Mouse (Mus musculus): ENCODE data around the gene Nkx2-5. TPM values are rescaled to one million over a fixed set of nuclear protein-coding genes. Genes with fewer than 3 reads are reported as not detected.

Nkx2-5 gene
- polyA plus RNA-seq, 1 experiment: 2.2 TPM

DNA sequence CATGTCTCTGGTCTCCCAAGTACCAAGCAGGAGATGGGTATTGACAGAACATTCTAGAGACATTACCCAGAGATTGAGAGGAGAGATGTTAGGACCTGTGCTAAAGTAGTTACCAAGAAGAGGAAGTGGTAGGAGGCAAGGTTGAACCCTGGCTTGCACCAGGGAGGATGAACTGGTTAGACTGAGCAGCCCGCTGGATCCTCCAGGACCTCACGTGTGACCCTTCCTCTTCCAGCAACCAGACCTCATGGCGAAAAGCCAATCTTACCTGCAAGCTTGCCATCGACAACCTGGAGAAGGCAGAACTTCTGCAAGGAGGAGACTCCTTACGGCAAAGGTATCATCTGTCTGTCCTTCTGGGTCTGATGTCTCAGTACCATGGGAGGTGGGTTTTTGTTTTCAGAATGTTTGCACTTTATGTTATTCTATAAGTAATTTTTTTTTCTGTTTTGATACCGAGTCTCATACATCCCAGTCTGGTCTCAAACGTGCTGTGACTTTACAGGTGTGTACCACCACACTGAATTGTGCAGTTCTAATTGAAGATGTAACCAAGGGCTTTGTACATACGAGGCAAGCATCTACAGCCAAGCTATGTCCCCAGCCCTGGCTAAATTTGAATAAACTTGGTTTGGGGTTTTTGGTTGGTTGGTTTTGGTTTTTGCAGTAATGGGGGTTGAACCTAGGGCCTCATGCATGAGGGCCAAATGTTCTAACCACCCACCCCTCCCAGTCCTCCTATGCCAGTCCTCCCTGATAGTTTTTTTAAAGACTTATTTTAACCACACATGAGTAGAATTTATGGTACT is 55.1 kb downstream of the Nkx2-5 start:
- Histone ChIP-seq H3K79me3 (ENCODE audit: low read depth) (peaks cover 1% of the 10 kb centered on the region), H3ac (ENCODE audit: control insufficient read depth, insufficient read length, low read depth) (no peak overlapping the region), H3K4me3 (ENCODE audit: insufficient read depth, poor library complexity, severe bottlenecking) (no peak overlapping the region), H3K79me2 (ENCODE audit: control insufficient read depth, insufficient read depth) (no peaks in the 10 kb centered on the region), H3K27me3 (ENCODE audit: control insufficient read depth, insufficient read depth, insufficient read length) (no peaks in the 10 kb centered on the region), H3K36me3 (ENCODE audit: control insufficient read depth, insufficient read depth) (peaks cover 48% of the 10 kb centered on the region)
- TF ChIP-seq CEBPB (IDR thresholded peaks at IDR 0.05; ENCODE audit: low read depth) (no peak), MYOG (IDR thresholded peaks at IDR 0.05; ENCODE audit: control insufficient read depth, extremely low read depth, insufficient read length) (no peak), CTCF (IDR thresholded peaks at IDR 0.05; ENCODE audit: control insufficient read depth, insufficient read depth, insufficient read length) (no peak), FOSL1 (IDR thresholded peaks at IDR 0.05; ENCODE audit: insufficient read depth, low read length, poor library complexity, severe bottlenecking) (no peak), MAX (IDR thresholded peaks at IDR 0.05) (no peak), USF1 (IDR thresholded peaks at IDR 0.05; ENCODE audit: low read depth) (no peak), MYOD1 (IDR thresholded peaks at IDR 0.05; ENCODE audit: control insufficient read depth, insufficient read length, low read depth) (no peak)

- Histone ChIP-seq H3K79me3 (ENCODE audit: low read depth) (peaks cover 1% of the 10 kb centered on the region), H3K79me2 (ENCODE audit: control insufficient read depth, insufficient read depth) (no peaks in the 10 kb centered on the region), H3K27me3 (ENCODE audit: control insufficient read depth, insufficient read depth, insufficient read length) (no peaks in the 10 kb centered on the region), H3K4me3 (ENCODE audit: insufficient read depth, poor library complexity, severe bottlenecking) (no peak overlapping the region), H3K36me3 (ENCODE audit: control insufficient read depth, insufficient read depth) (peaks cover 48% of the 10 kb centered on the region), H3ac (ENCODE audit: control insufficient read depth, insufficient read length, low read depth) (no peak overlapping the region)
- no peak for TF ChIP-seq MYOD1 (IDR thresholded peaks at IDR 0.05; ENCODE audit: control insufficient read depth, insufficient read length, low read depth)
- TF ChIP-seq CEBPB (IDR thresholded peaks at IDR 0.05; ENCODE audit: low read depth): no peak
- no peak for TF ChIP-seq CTCF (IDR thresholded peaks at IDR 0.05; ENCODE audit: control insufficient read depth, insufficient read depth, insufficient read length)
- TF ChIP-seq FOSL1 (IDR thresholded peaks at IDR 0.05; ENCODE audit: insufficient read depth, low read length, poor library complexity, severe bottlenecking): no peak
- no peak for TF ChIP-seq MAX (IDR thresholded peaks at IDR 0.05)
- TF ChIP-seq MYOG (IDR thresholded peaks at IDR 0.05; ENCODE audit: control insufficient read depth, extremely low read depth, insufficient read length): no peak
- no peak for TF ChIP-seq USF1 (IDR thresholded peaks at IDR 0.05; ENCODE audit: low read depth)
Measured at GRCm38 (mm10) chr17:26788986-26789385, 55.8 kb downstream of the Nkx2-5 start.

Other genes with a start within 250 kb of the Nkx2-5 start
- 236 TPM for gene Atp6v0e, start 181.8 kb downstream of the Nkx2-5 start, polyA plus RNA-seq (2012; fragmentation: generic; extraction: Trizol)
- 0.47 TPM for gene Crebrf, start 129.4 kb downstream of the Nkx2-5 start, polyA plus RNA-seq (2012; fragmentation: generic; extraction: Trizol)
- gene Bnip1, start 63.9 kb downstream of the Nkx2-5 start, polyA plus RNA-seq (2012; fragmentation: generic; extraction: Trizol): 27.8 TPM
- gene Kifc5b, start 72.1 kb upstream of the Nkx2-5 start, polyA plus RNA-seq (2012; fragmentation: generic; extraction: Trizol): 30.9 TPM
- 7.3 TPM for gene Phf1, start 88.0 kb upstream of the Nkx2-5 start, polyA plus RNA-seq (2012; fragmentation: generic; extraction: Trizol)
- 166 TPM for gene Cuta, start 94.6 kb upstream of the Nkx2-5 start, polyA plus RNA-seq (2012; fragmentation: generic; extraction: Trizol)
- gene Syngap1, start 96.2 kb upstream of the Nkx2-5 start, polyA plus RNA-seq (2012; fragmentation: generic; extraction: Trizol): 3.0 TPM
- gene Zbtb9, start 128.2 kb upstream of the Nkx2-5 start, polyA plus RNA-seq (2012; fragmentation: generic; extraction: Trizol): 6.8 TPM
- 95.1 TPM for gene Bak1, start 184.0 kb upstream of the Nkx2-5 start, polyA plus RNA-seq (2012; fragmentation: generic; extraction: Trizol)
- gene Itpr3, start 212.3 kb upstream of the Nkx2-5 start, polyA plus RNA-seq (2012; fragmentation: generic; extraction: Trizol): 20.0 TPM

Measured in C2C12 (cell line).